8 mouse cellular contexts compared by ENCODE assay signal in genomic region chr4:137765554-137765971, GRCm38 (mm10). TPM values are rescaled to one million over a fixed set of nuclear protein-coding genes. Genes with fewer than 3 reads are reported as not detected.
DNase-seq lines count a peak whose midpoint lies in the region; ATAC-seq lines count a peak whose summit lies in the region.

No protein-coding gene starts in this region.

- no peaks in the 10 kb centered on the region for H3K9me3 ChIP-seq in liver, embryonic 12.5 days (replicated peaks)
- no peaks in the 10 kb centered on the region for H3K9me3 ChIP-seq in embryonic facial prominence, embryonic 10.5 days
- H3K9me3 ChIP-seq in intestine, embryonic 14.5 days (ENCODE audit: control insufficient read depth, low read length), result no peaks in the 10 kb centered on the region
- H3K9me3 ChIP-seq in stomach, embryonic 14.5 days (ENCODE audit: control insufficient read depth, low read depth, low read length), result no peaks in the 10 kb centered on the region

- no peak overlapping the region for H3K27ac ChIP-seq in liver, embryonic 12.5 days
- H3K27ac ChIP-seq in embryonic facial prominence, embryonic 10.5 days (replicated peaks), result peak overlapping the region; percentile 76
- H3K27ac ChIP-seq in intestine, embryonic 14.5 days (ENCODE audit: low read depth), result peak overlapping the region; percentile 29
- peak overlapping the region; percentile 49; the same call in 1 of the 2 replicates for H3K27ac ChIP-seq in stomach, embryonic 14.5 days (ENCODE audit: low read length)

- H3K4me2 ChIP-seq in liver, embryonic 12.5 days, result no peak overlapping the region
- H3K4me2 ChIP-seq in intestine, embryonic 14.5 days (ENCODE audit: low read length), result no peak overlapping the region
- H3K4me2 ChIP-seq in stomach, embryonic 14.5 days (replicated peaks; ENCODE audit: low read depth, low read length), result no peak overlapping the region

- 64% methylated on average over 7 of the region's 7 CpGs for WGBS in liver, embryonic 12.5 days (ENCODE audit: insufficient replicate concordance)
- 40% methylated on average over 7 of the region's 7 CpGs for WGBS in embryonic facial prominence, embryonic 10.5 days
- WGBS in intestine, embryonic 14.5 days, result 46% methylated on average over 7 of the region's 7 CpGs
- 41% methylated on average over 7 of the region's 7 CpGs for WGBS in stomach, embryonic 14.5 days

- no peak overlapping the region for H3K4me3 ChIP-seq in liver, embryonic 12.5 days
- H3K4me3 ChIP-seq in embryonic facial prominence, embryonic 10.5 days, result no peak overlapping the region
- H3K4me3 ChIP-seq in intestine, embryonic 14.5 days (ENCODE audit: low read depth, low read length), result no peak overlapping the region
- no peak overlapping the region for H3K4me3 ChIP-seq in stomach, embryonic 14.5 days (ENCODE audit: low read depth, low read length)

- no peak for ATAC-seq in liver, embryonic 12.5 days
- ATAC-seq in intestine, embryonic 14.5 days (replicated peaks; ENCODE audit: low FRiP score, low TSS enrichment, low read depth), result no peak; the same call in 1 of the 2 replicates
- ATAC-seq in stomach, embryonic 14.5 days (ENCODE audit: insufficient number of reproducible peaks, insufficient read depth, low FRiP score, low read depth), result peak; percentile 50; the same call in 1 of the 2 replicates

- peak; percentile 19 for DNase-seq in liver
- peak; percentile 47 for DNase-seq in embryonic facial prominence, embryonic 10.5 days (ENCODE audit: low spot score)
- peak; percentile 63 for DNase-seq in intestine, embryonic 14.5 days (ENCODE audit: low spot score)
- DNase-seq in mesoderm, embryonic 11.5 days (ENCODE audit: low read depth, low spot score), result peak; percentile 50
- no peak for DNase-seq in urinary bladder, postnatal 14 days (ENCODE audit: low spot score)
- no peak for DNase-seq in gastrocnemius, postnatal 4 days (ENCODE audit: low spot score in 2 of 2)

- peaks cover 40% of the 10 kb centered on the region for H3K27me3 ChIP-seq in liver, embryonic 12.5 days (replicated peaks)
- 0 out of 2 replicates have a peak, but pooled peaks cover 6% of the 10 kb centered on the region for H3K27me3 ChIP-seq in embryonic facial prominence, embryonic 10.5 days (replicated peaks; ENCODE audit: low read depth, poor library complexity, severe bottlenecking)
- H3K27me3 ChIP-seq in intestine, embryonic 14.5 days (replicated peaks; ENCODE audit: control insufficient read depth, insufficient read depth, low read length), result no peaks in the 10 kb centered on the region
- no peaks in the 10 kb centered on the region for H3K27me3 ChIP-seq in stomach, embryonic 14.5 days (ENCODE audit: control insufficient read depth, insufficient read depth, low read length)

- no peak overlapping the region for H3K9ac ChIP-seq in liver, embryonic 12.5 days
- no peak overlapping the region for H3K9ac ChIP-seq in intestine, embryonic 14.5 days (ENCODE audit: low read length)
- H3K9ac ChIP-seq in stomach, embryonic 14.5 days (replicated peaks; ENCODE audit: low read depth, low read length), result no peak overlapping the region

- H3K36me3 ChIP-seq in liver, embryonic 12.5 days, result no peaks in the 10 kb centered on the region
- H3K36me3 ChIP-seq in embryonic facial prominence, embryonic 10.5 days (replicated peaks), result no peaks in the 10 kb centered on the region
- H3K36me3 ChIP-seq in intestine, embryonic 14.5 days (ENCODE audit: control insufficient read depth, insufficient read depth, low read length), result no peaks in the 10 kb centered on the region
- H3K36me3 ChIP-seq in stomach, embryonic 14.5 days (ENCODE audit: control insufficient read depth, insufficient read depth, low read length), result no peaks in the 10 kb centered on the region

- peaks cover 13% of the 10 kb centered on the region for H3K4me1 ChIP-seq in liver, embryonic 12.5 days
- peaks cover 47% of the 10 kb centered on the region for H3K4me1 ChIP-seq in embryonic facial prominence, embryonic 10.5 days
- peaks cover 16% of the 10 kb centered on the region for H3K4me1 ChIP-seq in intestine, embryonic 14.5 days (replicated peaks; ENCODE audit: control insufficient read depth, insufficient read depth, low read length)
- H3K4me1 ChIP-seq in stomach, embryonic 14.5 days (ENCODE audit: control insufficient read depth, insufficient read depth, low read length), result peaks cover 15% of the 10 kb centered on the region

RNA-seq across cellular contexts. Expression of gene Alpl, which starts 30.6 kb away (rescaled TPM):
- 5.1 and 6.5 TPM in 2 replicates for polyA plus RNA-seq in liver, embryonic 12.5 days (2016; fragmentation: Nextera tagmentation; extraction: Ambion mirVana)
- 12.9 and 18.7 TPM in 2 replicates for polyA plus RNA-seq in embryonic facial prominence, embryonic 10.5 days (2016; fragmentation: Nextera tagmentation; extraction: Ambion mirVana)
- 7.0 and 8.7 TPM in 2 replicates for polyA plus RNA-seq in intestine, embryonic 14.5 days (2014; fragmentation: Nextera tagmentation; extraction: Ambion mirVana)
- 21.9 and 24.9 TPM in 2 replicates for polyA plus RNA-seq in stomach, embryonic 14.5 days (2014; fragmentation: Nextera tagmentation; extraction: Ambion mirVana)
- total RNA-seq in gastrocnemius, postnatal 4 days (2021), result 1 to 10 TPM; 1.3 to 1.5 TPM

Comparison
In these comparisons a context has a peak if more than half of its experiments do, and no peak if none do; other contexts are left out.
1. DNase-seq: peak in liver (single experiment), embryonic facial prominence, embryonic 10.5 days (single experiment), intestine, embryonic 14.5 days (single experiment) and mesoderm, embryonic 11.5 days (single experiment); none in urinary bladder, postnatal 14 days (single experiment) and gastrocnemius, postnatal 4 days (0 of 2).